Mouse (Mus musculus) CH12.LX (cell line): ENCODE measurements around the gene Padi3. TPM values are rescaled to one million over a fixed set of nuclear protein-coding genes. Genes with fewer than 3 reads are reported as not detected.

Experiments used
- DNase-seq: peaks from one replicate; pipeline ENCODE4 v3.0.0-alpha.2; 2013; ENCODE audit errors: extremely low read depth
- H3K27ac ChIP-seq: 2 replicates; pipeline ENCODE4 v1.5.1; 2012; ENCODE audit warnings: low read depth, mild to moderate bottlenecking, control low read depth, moderate library complexity; ENCODE audit not compliant: insufficient read depth
- H3K27me3 ChIP-seq: replicated peaks from 2 replicates; pipeline ENCODE3; 2012; ENCODE audit warnings: inconsistent platforms
- H3K36me3 ChIP-seq, 2 experiments: replicated peaks in 1 of 2; 2 replicates each; pipeline versions ENCODE3 to v1.6.1; 2012; ENCODE audit warnings: inconsistent platforms in 1 of 2, low read length in 1 of 2, mild to moderate bottlenecking in 1 of 2, mixed read lengths in 1 of 2, moderate library complexity in 1 of 2; ENCODE audit not compliant: control insufficient read depth in 1 of 2, insufficient read depth in 1 of 2
- H3K4me1 ChIP-seq, 2 experiments: 2 replicates each; pipeline ENCODE4 v1.6.1; 2012; ENCODE audit warnings: inconsistent platforms in 1 of 2, moderate library complexity in 1 of 2; ENCODE audit not compliant: insufficient read depth in 2 of 2, control insufficient read depth in 1 of 2
- H3K4me2 ChIP-seq: 2 replicates; pipeline ENCODE4 v1.6.1; 2012; ENCODE audit warnings: low read depth, mild to moderate bottlenecking, control low read depth; ENCODE audit not compliant: poor library complexity, insufficient read depth, severe bottlenecking
- H3K4me3 ChIP-seq, 3 experiments: fragments of 150-350 bp in 1 of 3; sonication (generic) in 1 of 3; replicated peaks in 1 of 3; 2 replicates each; pipeline versions ENCODE3 to v1.5.1; 2011 to 2012; ENCODE audit warnings: low read depth in 2 of 3, low read length in 2 of 3, mild to moderate bottlenecking in 2 of 3, moderate library complexity in 2 of 3, control low read depth in 1 of 3, improper control_type of control experiment in 1 of 3, inconsistent platforms in 1 of 3, mixed read lengths in 1 of 3; ENCODE audit not compliant: poor library complexity in 1 of 3
- H3K79me2 ChIP-seq: replicated peaks from 2 replicates; pipeline ENCODE4 v1.6.1; 2012; ENCODE audit warnings: mild to moderate bottlenecking, moderate library complexity; ENCODE audit not compliant: control insufficient read depth, poor library complexity, insufficient read depth, severe bottlenecking; ENCODE audit errors: extremely low read depth
- H3K9ac ChIP-seq: 2 replicates; pipeline ENCODE4 v1.6.1; 2012; ENCODE audit warnings: low read depth, mild to moderate bottlenecking, control low read depth, moderate library complexity; ENCODE audit not compliant: insufficient read depth
- H3K9me3 ChIP-seq: replicated peaks from 2 replicates; pipeline ENCODE3; 2012; ENCODE audit warnings: low read length, inconsistent platforms, mixed read lengths
- CHD1 ChIP-seq: IDR thresholded peaks from 2 replicates; pipeline ENCODE4 v1.6.1; 2012; ENCODE audit warnings: low read depth, low read length, improper control_type of control experiment, inconsistent platforms
- CHD2 ChIP-seq: IDR thresholded peaks from 2 replicates; pipeline ENCODE4 v1.6.1; 2011; ENCODE audit warnings: low read length, improper control_type of control experiment
- CTCF ChIP-seq, 2 experiments: IDR thresholded peaks in 1 of 2; conservative IDR thresholded peaks in 1 of 2; 2 replicates each; pipeline ENCODE4 v1.5.1; 2011 to 2012; ENCODE audit warnings: low read depth in 2 of 2, low read length in 2 of 2, improper control_type of control experiment in 1 of 2, inconsistent platforms in 1 of 2, mild to moderate bottlenecking in 1 of 2, moderate library complexity in 1 of 2
- E2F4 ChIP-seq: IDR thresholded peaks from 2 replicates; pipeline ENCODE4 v1.6.1; 2011; ENCODE audit warnings: low read depth, low read length, improper control_type of control experiment; ENCODE audit not compliant: insufficient replicate concordance
- ELF1 ChIP-seq: IDR thresholded peaks from 2 replicates; pipeline ENCODE4 v1.6.1; 2014; ENCODE audit warnings: low read depth, mild to moderate bottlenecking, inconsistent platforms, low read length, improper control_type of control experiment
- EP300 ChIP-seq: IDR thresholded peaks from 2 replicates; pipeline ENCODE4 v1.6.1; 2011; ENCODE audit warnings: low read length, improper control_type of control experiment
- ETS1 ChIP-seq: conservative IDR thresholded peaks from 2 replicates; pipeline ENCODE4 v1.6.1; 2012; ENCODE audit warnings: low read depth, mild to moderate bottlenecking, inconsistent platforms, low read length, improper control_type of control experiment, moderate library complexity
- HCFC1 ChIP-seq: IDR thresholded peaks from 2 replicates; pipeline ENCODE4 v1.6.1; 2012; ENCODE audit warnings: low read depth, mild to moderate bottlenecking, inconsistent platforms, low read length, improper control_type of control experiment
- IRF4 ChIP-seq: IDR thresholded peaks from 2 replicates; pipeline ENCODE4 v1.6.1; 2014; ENCODE audit warnings: low read depth, mild to moderate bottlenecking, inconsistent platforms, low read length, improper control_type of control experiment
- JUN ChIP-seq: IDR thresholded peaks from 2 replicates; pipeline ENCODE4 v1.6.1; 2011; ENCODE audit warnings: low read depth, mild to moderate bottlenecking, low read length, improper control_type of control experiment, moderate library complexity; ENCODE audit not compliant: insufficient read depth
- MAFK ChIP-seq: IDR thresholded peaks from 2 replicates; pipeline ENCODE4 v1.6.1; 2011; ENCODE audit warnings: low read length, improper control_type of control experiment; ENCODE audit not compliant: insufficient replicate concordance
- MAX ChIP-seq: IDR thresholded peaks from 2 replicates; pipeline ENCODE4 v1.6.1; 2011; ENCODE audit warnings: low read length, improper control_type of control experiment
- MAZ ChIP-seq: IDR thresholded peaks from 2 replicates; pipeline ENCODE4 v1.6.1; 2012; ENCODE audit warnings: low read depth, mild to moderate bottlenecking, inconsistent platforms, low read length, improper control_type of control experiment, moderate library complexity
- MEF2A ChIP-seq: IDR thresholded peaks from 2 replicates; pipeline ENCODE4 v1.6.1; 2014; ENCODE audit warnings: low read depth, mild to moderate bottlenecking, inconsistent platforms, low read length, improper control_type of control experiment, borderline replicate concordance
- MXI1 ChIP-seq: IDR thresholded peaks from 2 replicates; pipeline ENCODE4 v1.6.1; 2011; ENCODE audit warnings: mild to moderate bottlenecking, low read depth, low read length, improper control_type of control experiment
- MYC ChIP-seq: IDR thresholded peaks from 2 replicates; pipeline ENCODE4 v1.6.1; 2011; ENCODE audit warnings: low read depth, mild to moderate bottlenecking, improper control_type of control experiment, low read length
- NELFE ChIP-seq: IDR thresholded peaks from 2 replicates; pipeline ENCODE4 v1.6.1; 2011; ENCODE audit warnings: low read depth, low read length, improper control_type of control experiment
- PAX5 ChIP-seq: IDR thresholded peaks from 2 replicates; pipeline ENCODE4 v1.6.1; 2012; ENCODE audit warnings: low read length, inconsistent platforms, mixed read lengths
- RAD21 ChIP-seq: IDR thresholded peaks from 2 replicates; pipeline ENCODE4 v1.6.1; 2011; ENCODE audit warnings: low read depth, mild to moderate bottlenecking, low read length, improper control_type of control experiment, moderate library complexity
- SIN3A ChIP-seq: IDR thresholded peaks from 2 replicates; pipeline ENCODE4 v1.6.1; 2012; ENCODE audit warnings: low read length, improper control_type of control experiment, inconsistent platforms
- SMC3 ChIP-seq: IDR thresholded peaks from 2 replicates; pipeline ENCODE4 v1.6.1; 2011; ENCODE audit warnings: low read depth, low read length, improper control_type of control experiment
- TCF12 ChIP-seq: IDR thresholded peaks from 2 replicates; pipeline ENCODE4 v1.6.1; 2014; ENCODE audit warnings: low read depth, mild to moderate bottlenecking, inconsistent platforms, low read length, improper control_type of control experiment
- UBTF ChIP-seq: IDR thresholded peaks from 2 replicates; pipeline ENCODE4 v1.6.1; 2012; ENCODE audit warnings: low read depth, mild to moderate bottlenecking, inconsistent platforms, low read length, improper control_type of control experiment, moderate library complexity
- USF1 ChIP-seq: IDR thresholded peaks from 2 replicates; pipeline ENCODE4 v1.6.1; 2014; ENCODE audit warnings: low read depth, mild to moderate bottlenecking, inconsistent platforms, low read length, improper control_type of control experiment
- ZMIZ1 ChIP-seq: IDR thresholded peaks from 2 replicates; pipeline ENCODE4 v1.6.1; 2012; ENCODE audit warnings: low read depth, mild to moderate bottlenecking, inconsistent platforms, low read length, improper control_type of control experiment
- ZNF384 ChIP-seq: IDR thresholded peaks from 2 replicates; pipeline ENCODE4 v1.6.1; 2012; ENCODE audit warnings: low read depth, low read length, improper control_type of control experiment, inconsistent platforms
- dilution Hi-C: fragments of 300-500 bp; cut with MboI; formaldehyde crosslinking; loops from 2 replicates; pipeline ENCODE4 v1.14.3; 2020; ENCODE audit warnings: low sequenced_read_pairs; ENCODE audit not compliant: extremely low pct_unique_long_range_greater_than_20kb, extremely low pct_ligation_motif_present
- in situ Hi-C: fragments of 300-500 bp; cut with MboI; formaldehyde crosslinking; loops from 3 replicates; pipeline ENCODE4 v1.14.3; 2019; ENCODE audit warnings: low sequenced_read_pairs, low pct_ligation_motif_present, low pct_unique_long_range_greater_than_20kb, mixed read lengths
- polyA plus RNA-seq: library from polyadenylated mRNA; unstranded; fragments of >175 nt; gene quantifications from 2 replicates; pipeline ENCODE4 v1.2.1, GENCODE M21; 2012; ENCODE audit warnings: low read depth; ENCODE audit not compliant: insufficient read length
- total RNA-seq, 2 experiments: library from RNA; depleted of rRNA; stranded (reverse); fragments of 300-350 nt in 1 of 2; fragments of >200 nt in 1 of 2; gene quantifications; 2 replicates each; pipeline ENCODE4 v1.2.3; 2012 to 2014

Padi3 gene
- total and polyA plus RNA-seq, 3 experiments, result 0.10 to 0.17 (median 0.11) TPM

DNA sequence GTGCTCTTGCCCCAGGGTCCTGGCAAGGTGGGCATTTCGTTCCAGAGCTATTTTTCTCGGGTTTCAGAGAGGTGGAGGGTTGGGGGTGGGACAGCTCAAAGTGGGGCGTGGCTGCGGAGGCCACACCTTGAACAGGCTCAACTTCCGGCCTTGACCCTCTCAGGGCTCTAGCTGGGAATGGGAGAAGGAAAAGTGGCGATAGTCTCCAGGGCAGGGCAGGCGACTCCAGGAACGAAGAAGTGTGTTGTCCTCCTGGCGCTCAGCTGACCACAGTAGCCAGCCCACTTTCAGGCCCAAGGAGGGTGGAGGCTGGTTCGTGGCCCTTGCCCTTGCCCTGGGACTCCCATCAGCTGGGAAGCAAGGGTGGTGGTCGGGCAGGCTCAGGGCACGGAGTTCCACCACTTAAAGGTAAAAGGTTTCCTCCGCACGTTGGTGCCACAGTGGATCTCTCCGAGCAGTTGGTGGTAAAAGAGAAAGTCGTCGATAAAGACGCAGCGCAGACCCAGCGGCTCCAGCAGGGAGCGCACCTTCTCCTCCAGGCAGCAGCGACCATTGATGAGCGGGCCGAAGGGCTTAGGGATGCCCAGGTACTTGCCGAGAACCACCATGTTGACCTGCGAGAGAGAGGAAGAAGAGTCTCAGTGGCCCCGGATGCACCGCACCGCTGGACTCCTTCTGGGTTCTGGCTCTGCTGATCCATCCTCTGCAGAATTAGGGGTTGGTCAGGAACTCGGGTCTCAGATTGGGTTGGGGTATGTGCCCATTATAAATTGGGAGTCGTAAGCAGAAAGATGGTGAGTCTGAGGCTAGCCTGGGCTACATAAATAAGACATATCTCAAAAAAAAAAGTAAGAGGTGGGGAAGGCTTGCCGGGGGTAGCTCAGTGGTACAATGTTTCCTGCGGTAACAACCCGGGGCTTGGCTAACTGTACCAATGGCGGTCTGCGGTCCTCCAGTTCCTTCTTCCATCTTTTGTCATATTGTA, 4.1 kb upstream of the Padi3 start:
- TF ChIP-seq E2F4, result no peak
- TF ChIP-seq ZNF384, result no peak
- TF ChIP-seq HCFC1, result no peak
- no peak for TF ChIP-seq NELFE
- TF ChIP-seq EP300, result no peak
- peak; percentile 7 for TF ChIP-seq RAD21
- peak; percentile 40 for TF ChIP-seq SMC3
- no peak for TF ChIP-seq JUN
- TF ChIP-seq MAX, result no peak
- TF ChIP-seq CTCF (conservative IDR thresholded peaks at IDR 0.05 in 1 of 2, IDR thresholded peaks at IDR 0.05 in 1 of 2; ENCODE audit: low read depth in 2 of 2, low read length in 2 of 2), result peak in 1 of 2 experiments; percentile 61; a peak in 2 of 4 replicates
- TF ChIP-seq UBTF, result no peak
- no peak for TF ChIP-seq IRF4
- TF ChIP-seq SIN3A, result no peak
- no peak for TF ChIP-seq PAX5
- no peak overlapping the region for H3K27ac ChIP-seq
- H3K36me3 ChIP-seq, result no peaks in the 10 kb centered on the region
- DNase-seq, result no peak
- peaks cover 3 to 8% of the 10 kb centered on the region in 2 experiments; a peak in 1 of 4 replicates for H3K4me1 ChIP-seq
- peak overlapping the region; percentile 38 to 56 (median 47) for H3K4me3 ChIP-seq
- dilution Hi-C loops, result no loop called here
- H3K4me2 ChIP-seq, result 0 out of 2 replicates have a peak overlapping the region, but pooled peaks have one; percentile 17
- peaks cover 62% of the 10 kb centered on the region for H3K27me3 ChIP-seq
- no peak overlapping the region for H3K9ac ChIP-seq
- in situ Hi-C loops, result no loop called here
- peaks cover 4% of the 10 kb centered on the region for H3K9me3 ChIP-seq
- no peaks in the 10 kb centered on the region for H3K79me2 ChIP-seq

DNA sequence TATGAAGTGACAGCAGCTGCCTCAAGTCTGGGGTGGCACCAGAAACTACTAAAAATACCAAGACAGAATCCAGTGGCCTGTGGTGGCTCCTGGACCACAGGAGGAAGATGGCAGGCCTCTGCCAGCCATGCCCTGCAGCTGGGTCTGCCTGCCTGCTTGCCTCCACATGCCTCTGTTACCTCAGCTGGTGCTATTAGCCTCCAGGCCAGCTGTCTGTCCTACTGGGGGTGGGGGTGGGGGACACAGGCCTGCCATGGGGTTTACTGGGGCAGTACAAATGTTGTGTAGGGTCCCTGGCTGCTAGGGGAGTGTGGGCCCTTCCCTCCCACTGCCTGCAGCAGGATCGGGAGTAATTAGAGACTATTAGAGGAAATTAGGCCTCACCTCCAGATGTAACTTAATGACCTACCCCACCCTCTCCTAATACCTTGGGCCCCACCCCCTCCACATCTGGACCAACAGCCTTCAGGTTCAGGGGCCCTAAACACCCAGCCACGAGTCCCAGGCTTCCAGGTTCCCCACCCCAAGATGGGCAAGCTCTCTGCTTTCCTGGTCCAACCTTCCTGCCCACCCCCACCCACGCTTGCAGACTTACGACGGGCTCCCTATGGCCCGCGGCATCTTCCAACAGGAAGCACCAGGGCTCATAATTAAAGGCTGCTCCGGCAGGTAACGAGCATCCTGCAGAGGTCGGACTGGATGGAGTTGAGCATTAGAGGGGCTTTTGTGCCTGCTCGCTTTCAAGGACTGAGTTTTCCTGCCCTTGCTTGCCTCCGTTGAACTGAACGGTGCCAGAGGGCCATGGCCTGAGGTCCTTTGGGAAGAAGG, 3.1 kb upstream of the Padi3 start:
- H3K9ac ChIP-seq, result no peak overlapping the region
- H3K79me2 ChIP-seq, result no peaks in the 10 kb centered on the region
- peaks cover 3 to 8% of the 10 kb centered on the region in 2 experiments; a peak in 1 of 4 replicates for H3K4me1 ChIP-seq
- dilution Hi-C loops (no loop called here), in situ Hi-C loops (no loop called here)
- H3K27me3 ChIP-seq, result peaks cover 63% of the 10 kb centered on the region
- H3K9me3 ChIP-seq, result peaks cover 4% of the 10 kb centered on the region
- no peak overlapping the region for H3K4me2 ChIP-seq
- peak overlapping the region in 1 of 3 experiments; percentile 10 for H3K4me3 ChIP-seq
- H3K27ac ChIP-seq, result no peak overlapping the region
- no peaks in the 10 kb centered on the region for H3K36me3 ChIP-seq
- no peak for DNase-seq
- no peak for TF ChIP-seq EP300
- TF ChIP-seq USF1, result no peak
- no peak for TF ChIP-seq TCF12
- TF ChIP-seq ETS1, result no peak
- TF ChIP-seq ZMIZ1, result no peak
- no peak for TF ChIP-seq MXI1
- no peak for TF ChIP-seq CHD1
- no peak for TF ChIP-seq UBTF
- no peak for TF ChIP-seq MEF2A
- no peak for TF ChIP-seq ELF1
- no peak for TF ChIP-seq MAFK
- no peak for TF ChIP-seq E2F4
- TF ChIP-seq MAZ, result no peak
- no peak for TF ChIP-seq NELFE
- no peak for TF ChIP-seq CHD2
- no peak for TF ChIP-seq CTCF (conservative IDR thresholded peaks at IDR 0.05 in 1 of 2, IDR thresholded peaks at IDR 0.05 in 1 of 2; ENCODE audit: low read depth in 2 of 2, low read length in 2 of 2)
- no peak for TF ChIP-seq MYC
